8 mouse cellular contexts compared by ENCODE assay signal in genomic region chr17:32946716-32947115, GRCm38 (mm10). TPM values are rescaled to one million over a fixed set of nuclear protein-coding genes. Genes with fewer than 3 reads are reported as not detected.
DNase-seq lines count a peak whose midpoint lies in the region; ATAC-seq and TF ChIP-seq lines count a peak whose summit lies in the region.

No protein-coding gene starts in this region.

- intact Hi-C loops in left cerebral cortex, adult 2 months (cut with DNase I) = no loop called here

- peak overlapping the region; percentile 70 for H3K27ac ChIP-seq in left cerebral cortex, adult 2 months
- H3K27ac ChIP-seq in embryonic facial prominence, embryonic 14.5 days (replicated peaks; ENCODE audit: low read depth, low read length) = no peak overlapping the region; the same call in 1 of the 2 replicates
- H3K27ac ChIP-seq in intestine, embryonic 15.5 days = peak overlapping the region; percentile 86
- no peak overlapping the region for H3K27ac ChIP-seq in midbrain, embryonic 11.5 days (ENCODE audit: low read depth, low read length)

- no peak for TF ChIP-seq CTCF in left cerebral cortex, adult 2 months (IDR thresholded peaks at IDR 0.05)

- H3K9ac ChIP-seq in embryonic facial prominence, embryonic 14.5 days (ENCODE audit: low read depth, low read length) = peak overlapping the region; percentile 70
- H3K9ac ChIP-seq in intestine, embryonic 15.5 days = peak overlapping the region; percentile 65
- no peak overlapping the region for H3K9ac ChIP-seq in midbrain, embryonic 11.5 days (ENCODE audit: low read length)

- no peaks in the 10 kb centered on the region for H3K36me3 ChIP-seq in embryonic facial prominence, embryonic 14.5 days (ENCODE audit: control insufficient read depth, insufficient read depth, low read length)
- H3K36me3 ChIP-seq in intestine, embryonic 15.5 days = no peaks in the 10 kb centered on the region
- H3K36me3 ChIP-seq in midbrain, embryonic 11.5 days (ENCODE audit: control insufficient read depth, insufficient read depth, low read length) = no peaks in the 10 kb centered on the region

- no peaks in the 10 kb centered on the region for H3K9me3 ChIP-seq in embryonic facial prominence, embryonic 14.5 days (ENCODE audit: control insufficient read depth, low read length)
- H3K9me3 ChIP-seq in intestine, embryonic 15.5 days = no peaks in the 10 kb centered on the region
- H3K9me3 ChIP-seq in midbrain, embryonic 11.5 days (ENCODE audit: control insufficient read depth, low read length) = no peaks in the 10 kb centered on the region

- peak overlapping the region; percentile 66 for H3K4me3 ChIP-seq in left cerebral cortex, adult 2 months
- peak overlapping the region; percentile 46 for H3K4me3 ChIP-seq in embryonic facial prominence, embryonic 14.5 days (ENCODE audit: low read depth, low read length)
- H3K4me3 ChIP-seq in intestine, embryonic 15.5 days (replicated peaks) = peak overlapping the region; percentile 61
- H3K4me3 ChIP-seq in midbrain, embryonic 11.5 days (ENCODE audit: low read depth, low read length) = peak overlapping the region; percentile 20; the same call in 1 of the 2 replicates

- 63% methylated on average over 9 of the region's 9 CpGs for WGBS in embryonic facial prominence, embryonic 14.5 days
- whole genome bisulfite sequencing in intestine, embryonic 15.5 days = 48% methylated on average over 9 of the region's 9 CpGs
- 66% methylated on average over 9 of the region's 9 CpGs for WGBS in midbrain, embryonic 11.5 days

- 0 out of 2 replicates have a peak, but pooled peaks cover 5% of the 10 kb centered on the region for H3K4me1 ChIP-seq in embryonic facial prominence, embryonic 14.5 days (ENCODE audit: control insufficient read depth, insufficient read depth, low read length)
- peaks cover 16% of the 10 kb centered on the region for H3K4me1 ChIP-seq in intestine, embryonic 15.5 days (replicated peaks)
- H3K4me1 ChIP-seq in midbrain, embryonic 11.5 days (ENCODE audit: control insufficient read depth, insufficient read depth, low read length) = no peaks in the 10 kb centered on the region

- H3K4me2 ChIP-seq in embryonic facial prominence, embryonic 14.5 days (ENCODE audit: low read depth, low read length) = peak overlapping the region; percentile 79
- peak overlapping the region; percentile 90 for H3K4me2 ChIP-seq in intestine, embryonic 15.5 days (replicated peaks)
- H3K4me2 ChIP-seq in midbrain, embryonic 11.5 days = peak overlapping the region; percentile 25

- H3K27me3 ChIP-seq in embryonic facial prominence, embryonic 14.5 days (replicated peaks; ENCODE audit: control insufficient read depth, insufficient read depth, low read length) = no peaks in the 10 kb centered on the region
- H3K27me3 ChIP-seq in intestine, embryonic 15.5 days (replicated peaks) = no peaks in the 10 kb centered on the region
- H3K27me3 ChIP-seq in midbrain, embryonic 11.5 days (ENCODE audit: control insufficient read depth, insufficient read depth, low read length) = no peaks in the 10 kb centered on the region

- DNase-seq in left cerebral cortex, adult 2 months (ENCODE audit: extremely low spot score in 1 of 2, low spot score in 2 of 2) = no peak
- DNase-seq in left cerebral cortex, adult 9 months (ENCODE audit: low spot score in 2 of 2) = no peak
- no peak for DNase-seq in embryonic facial prominence, embryonic 14.5 days (ENCODE audit: low spot score)
- DNase-seq in midbrain, embryonic 11.5 days (ENCODE audit: low spot score, missing footprints) = no peak
- no peak for DNase-seq in ovary, postnatal 10 days (ENCODE audit: low spot score)
- no peak for DNase-seq in adipocyte (ENCODE audit: low spot score)
- DNase-seq in layer of hippocampus, adult 9-10 months (ENCODE audit: low spot score) = no peak

- no peak for ATAC-seq in embryonic facial prominence, embryonic 14.5 days (ENCODE audit: low read depth)
- ATAC-seq in intestine, embryonic 15.5 days = no peak
- ATAC-seq in midbrain, embryonic 11.5 days (ENCODE audit: low FRiP score) = no peak

RNA-seq across cellular contexts. Expression of gene Cyp4f13, which starts 0.5 kb away (rescaled TPM):
- total RNA-seq in left cerebral cortex, adult 2 months (2021) = 10 to 100 TPM; 16.8 to 20.7 TPM
- polyA plus RNA-seq in embryonic facial prominence, embryonic 14.5 days (2014; fragmentation: Nextera tagmentation; extraction: Ambion mirVana) = 11.6 and 12.8 TPM in 2 replicates
- 21.1 and 22.4 TPM in 2 replicates for polyA plus RNA-seq in intestine, embryonic 15.5 days (2015; fragmentation: Nextera tagmentation; extraction: Ambion mirVana)
- 2.0 and 2.2 TPM in 2 replicates for polyA plus RNA-seq in midbrain, embryonic 11.5 days (2014; fragmentation: Nextera tagmentation; extraction: Ambion mirVana)

RNA-seq across cellular contexts. Expression of gene Zfp472, which starts 18.9 kb away (rescaled TPM):
- 1 to 10 TPM; 4.5 to 6.0 TPM for total RNA-seq in left cerebral cortex, adult 2 months (2021)
- 9.0 and 11.3 TPM in 2 replicates for polyA plus RNA-seq in embryonic facial prominence, embryonic 14.5 days (2014; fragmentation: Nextera tagmentation; extraction: Ambion mirVana)
- polyA plus RNA-seq in intestine, embryonic 15.5 days (2015; fragmentation: Nextera tagmentation; extraction: Ambion mirVana) = 10.0 and 10.7 TPM in 2 replicates
- polyA plus RNA-seq in midbrain, embryonic 11.5 days (2014; fragmentation: Nextera tagmentation; extraction: Ambion mirVana) = 14.4 and 15.6 TPM in 2 replicates

RNA-seq across cellular contexts. Expression of gene Cyp4f14, which starts 29.6 kb away (rescaled TPM):
- total RNA-seq in left cerebral cortex, adult 2 months (2021) = 1 to 10 TPM; 5.2 to 5.3 TPM
- polyA plus RNA-seq in embryonic facial prominence, embryonic 14.5 days (2014; fragmentation: Nextera tagmentation; extraction: Ambion mirVana) = not detected in 2 replicates
- polyA plus RNA-seq in intestine, embryonic 15.5 days (2015; fragmentation: Nextera tagmentation; extraction: Ambion mirVana) = 2.7 and 2.9 TPM in 2 replicates
- polyA plus RNA-seq in midbrain, embryonic 11.5 days (2014; fragmentation: Nextera tagmentation; extraction: Ambion mirVana) = not detected in 2 replicates

RNA-seq across cellular contexts. Expression of gene Zfp952, which starts 46.2 kb away (rescaled TPM):
- 10 to 100 TPM; 15.3 to 15.5 TPM for total RNA-seq in left cerebral cortex, adult 2 months (2021)
- 9.4 and 10.7 TPM in 2 replicates for polyA plus RNA-seq in embryonic facial prominence, embryonic 14.5 days (2014; fragmentation: Nextera tagmentation; extraction: Ambion mirVana)
- 9.1 and 9.4 TPM in 2 replicates for polyA plus RNA-seq in intestine, embryonic 15.5 days (2015; fragmentation: Nextera tagmentation; extraction: Ambion mirVana)
- polyA plus RNA-seq in midbrain, embryonic 11.5 days (2014; fragmentation: Nextera tagmentation; extraction: Ambion mirVana) = 19.2 and 19.3 TPM in 2 replicates

RNA-seq across cellular contexts. Expression of gene Zfp870, which starts 55.3 kb away (rescaled TPM):
- total RNA-seq in left cerebral cortex, adult 2 months (2021) = 10 to 100 TPM in 1 of 2 experiments, 1 to 10 TPM in 1; 9.9 to 10.1 TPM
- polyA plus RNA-seq in embryonic facial prominence, embryonic 14.5 days (2014; fragmentation: Nextera tagmentation; extraction: Ambion mirVana) = 8.7 and 8.9 TPM in 2 replicates
- 6.4 and 6.9 TPM in 2 replicates for polyA plus RNA-seq in intestine, embryonic 15.5 days (2015; fragmentation: Nextera tagmentation; extraction: Ambion mirVana)
- polyA plus RNA-seq in midbrain, embryonic 11.5 days (2014; fragmentation: Nextera tagmentation; extraction: Ambion mirVana) = 9.7 and 11.0 TPM in 2 replicates

Comparison
In these comparisons a context has a peak if more than half of its experiments do, and no peak if none do; other contexts are left out.
1. H3K27ac ChIP-seq: peak in left cerebral cortex, adult 2 months (single experiment) and intestine, embryonic 15.5 days (single experiment); none in embryonic facial prominence, embryonic 14.5 days (single experiment) and midbrain, embryonic 11.5 days (single experiment).
2. H3K4me2 ChIP-seq: peak in every context shown above with its lines; median percentile 90 in intestine, embryonic 15.5 days; 79 in embryonic facial prominence, embryonic 14.5 days; 25 in midbrain, embryonic 11.5 days.
3. Peak in every context shown above with its lines, with median percentiles within 50 percentile points of each other: H3K4me3 ChIP-seq.